Mouse (Mus musculus): ENCODE measurements at regions not wholly inside any gene's neighbourhood (a gene's known extent, or its start where the extent isn't known, plus 50 kb on each side); places are given as distances from the start of the nearest gene placed in this dataset.

DNA sequence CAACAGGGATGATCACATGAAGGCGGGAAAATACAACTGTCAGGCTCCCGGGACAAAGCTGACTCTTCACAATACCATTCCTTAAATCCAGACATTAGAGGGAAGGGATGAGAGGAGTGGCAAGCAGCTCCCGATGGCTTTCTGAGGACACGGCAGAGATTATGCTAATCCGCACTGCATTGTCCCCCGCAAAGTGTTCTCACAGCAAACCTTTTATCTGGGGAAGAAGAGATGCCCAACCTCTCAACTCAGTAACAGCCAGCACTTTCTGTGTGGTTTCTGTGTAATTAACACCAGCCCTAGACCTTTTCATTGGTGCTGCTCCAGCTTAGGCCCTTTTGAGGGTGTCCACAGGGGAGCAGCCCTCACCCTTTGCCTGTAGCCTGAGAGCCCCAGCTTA lies 137.9 kb downstream of the Barhl2 start:
- DNase-seq (ENCODE audit: low spot score in 2 of 2) = no peak

GRCm38 (mm10) chr5:106318246-106318645 lies 139.7 kb downstream of the Barhl2 start:
- DNase-seq (ENCODE audit: low spot score in 2 of 2) = no peak

- DNase-seq (ENCODE audit: low spot score in 2 of 2) = no peak
Measured at GRCm38 (mm10) chr5:106313874-106314273, 144.1 kb downstream of the Barhl2 start.

DNA sequence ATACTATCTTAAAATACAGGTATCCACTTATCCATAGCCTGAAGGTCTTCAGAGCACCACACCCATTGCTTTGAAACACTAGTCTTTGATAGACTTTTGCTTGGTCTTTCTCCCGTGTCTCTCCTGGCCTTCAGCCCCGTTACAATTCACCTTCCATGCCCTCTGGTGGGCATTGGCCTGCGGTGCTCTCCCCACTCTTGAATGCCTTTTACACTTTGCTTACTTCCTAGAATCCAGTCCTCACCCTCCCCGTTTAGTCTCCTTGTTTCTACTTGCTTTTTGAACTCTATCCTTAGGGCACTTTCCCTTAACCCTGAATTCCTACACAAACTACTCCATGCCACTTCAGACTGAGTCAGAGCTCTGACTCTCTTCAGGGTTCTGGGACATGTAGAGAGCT lies 156.6 kb downstream of the Barhl2 start:
- no peak for DNase-seq (ENCODE audit: low spot score in 2 of 2)

DNA sequence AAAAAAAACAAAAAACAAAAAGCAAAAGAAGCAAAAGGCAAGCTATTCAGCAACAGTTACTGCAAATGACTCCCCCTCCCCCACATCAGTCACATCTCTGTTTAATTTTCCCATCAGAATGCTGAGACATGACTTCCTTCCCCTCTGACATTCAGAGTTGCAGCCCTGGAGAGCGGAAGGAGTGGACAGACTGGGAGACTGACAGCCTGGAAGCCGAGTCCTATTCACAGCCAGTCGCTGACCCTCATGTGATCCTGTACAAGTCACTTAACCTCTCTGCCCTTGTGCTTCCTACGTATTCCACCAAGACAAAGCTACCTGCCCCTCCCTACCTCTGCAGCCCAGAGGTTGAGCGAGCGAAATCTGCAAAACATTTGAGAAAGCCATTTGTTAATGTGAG lies 161.2 kb downstream of the Barhl2 start:
- DNase-seq (ENCODE audit: low spot score in 2 of 2) = no peak

DNA sequence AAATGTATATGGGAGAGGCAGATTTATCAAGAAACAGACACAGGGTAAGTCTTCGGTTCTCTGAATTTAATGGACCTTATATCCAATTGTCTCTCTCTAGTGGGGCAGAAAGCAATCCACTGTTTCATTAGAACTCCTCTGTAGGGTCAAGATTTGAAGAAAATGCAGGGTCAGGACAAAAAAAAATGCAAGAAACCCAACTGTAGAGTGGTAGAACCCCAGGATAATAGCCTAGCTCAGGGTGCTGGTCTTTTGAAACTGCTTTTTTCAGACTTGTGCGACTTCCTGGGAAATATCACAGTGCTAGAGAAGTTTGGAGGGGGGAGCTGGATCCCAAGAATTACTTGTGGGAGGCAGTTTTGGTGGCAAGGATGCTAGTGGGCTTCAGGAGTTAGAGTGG lies 162.0 kb downstream of the Barhl2 start:
- no peak for DNase-seq (ENCODE audit: low spot score in 2 of 2)

DNA sequence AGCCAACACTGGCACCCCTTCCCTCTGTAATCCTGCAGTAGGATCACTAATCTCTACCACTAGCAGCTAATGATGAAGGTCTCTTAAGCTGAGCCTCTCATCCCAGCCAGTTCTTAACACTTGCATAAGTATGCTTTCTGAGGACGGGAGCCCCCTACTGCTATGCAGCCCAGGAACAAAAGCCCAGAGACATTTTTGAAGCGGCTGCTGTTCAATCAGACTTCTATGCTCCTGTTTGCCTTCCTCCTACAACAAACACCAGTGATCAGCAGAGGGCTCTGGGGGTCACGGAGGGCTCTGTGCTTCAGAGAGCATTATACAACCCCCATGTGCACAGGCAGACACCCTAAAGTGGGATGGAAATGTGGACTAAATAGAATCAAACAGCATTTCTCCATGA lies 162.4 kb downstream of the Barhl2 start:
- DNase-seq (ENCODE audit: low spot score in 2 of 2) = no peak

- DNase-seq (ENCODE audit: low spot score in 2 of 2) = no peak
Measured at GRCm38 (mm10) chr5:106292387-106293229, 165.4 kb downstream of the Barhl2 start.

GRCm38 (mm10) chr5:106285152-106285551 lies 172.8 kb downstream of the Barhl2 start:
- DNase-seq (ENCODE audit: low spot score in 2 of 2) = no peak

DNA sequence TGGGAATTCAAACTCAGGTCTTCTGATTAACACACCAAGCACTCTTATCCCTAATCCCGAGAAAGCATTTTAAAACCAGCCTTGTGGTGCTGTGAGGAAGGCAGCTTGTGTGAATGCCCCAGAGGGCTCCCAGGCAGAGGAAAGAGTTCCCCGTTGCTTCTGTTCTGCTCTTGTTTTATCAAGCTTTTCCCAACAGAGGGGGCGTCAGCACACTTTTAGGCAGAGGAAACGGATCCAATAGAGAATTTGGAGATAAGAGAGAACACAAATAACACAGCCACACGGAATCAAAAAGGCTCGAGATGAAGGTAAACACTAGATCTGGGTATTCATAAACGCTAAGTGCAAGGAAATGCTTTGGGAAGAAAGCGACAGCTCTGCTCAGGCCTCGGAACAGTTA lies 173.2 kb downstream of the Barhl2 start:
- no peak for DNase-seq (ENCODE audit: low spot score in 2 of 2)

DNA sequence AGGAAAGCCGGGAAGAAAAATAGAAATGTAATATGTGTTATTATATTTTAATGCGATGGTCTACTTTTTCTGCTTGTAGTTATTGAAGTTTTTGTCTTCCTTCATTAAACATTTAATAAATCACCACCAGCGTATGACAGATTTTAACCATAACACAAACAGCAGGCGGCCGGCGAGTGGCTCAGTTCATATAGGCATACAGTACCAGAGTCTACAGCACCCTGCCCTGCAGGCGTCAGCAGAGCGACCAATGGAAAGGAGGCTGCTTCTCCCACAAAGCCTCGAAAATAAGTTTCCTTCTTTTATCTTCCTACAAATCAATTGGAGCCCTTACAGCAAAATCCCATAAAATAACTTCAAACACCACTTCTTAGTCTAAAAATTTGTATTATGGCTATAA lies 175.3 kb downstream of the Barhl2 start:
- DNase-seq (ENCODE audit: low spot score in 2 of 2) = no peak

DNA sequence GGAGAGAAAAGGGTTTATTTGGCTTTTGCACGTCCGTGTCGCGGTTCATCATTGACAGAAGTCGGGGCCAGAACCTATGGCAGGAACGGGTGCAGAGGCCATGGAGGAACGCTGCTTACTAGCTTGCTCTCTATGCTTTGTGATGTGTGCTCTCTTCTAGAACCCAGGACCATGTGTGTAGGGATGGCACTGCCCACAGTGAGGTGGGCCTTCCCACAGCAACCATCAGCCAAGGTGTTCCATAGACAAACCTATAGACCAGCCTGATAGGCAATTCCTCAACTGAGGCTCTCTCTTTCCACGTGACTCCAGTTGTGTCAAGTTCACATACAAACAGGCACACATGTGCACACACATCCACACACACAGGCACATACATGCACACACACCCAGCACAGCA lies 180.2 kb downstream of the Barhl2 start:
- DNase-seq (ENCODE audit: low spot score in 2 of 2) = no peak

- DNase-seq (ENCODE audit: low spot score in 2 of 2) = no peak
Measured at GRCm38 (mm10) chr5:106277231-106277630, 180.7 kb downstream of the Barhl2 start.

DNA sequence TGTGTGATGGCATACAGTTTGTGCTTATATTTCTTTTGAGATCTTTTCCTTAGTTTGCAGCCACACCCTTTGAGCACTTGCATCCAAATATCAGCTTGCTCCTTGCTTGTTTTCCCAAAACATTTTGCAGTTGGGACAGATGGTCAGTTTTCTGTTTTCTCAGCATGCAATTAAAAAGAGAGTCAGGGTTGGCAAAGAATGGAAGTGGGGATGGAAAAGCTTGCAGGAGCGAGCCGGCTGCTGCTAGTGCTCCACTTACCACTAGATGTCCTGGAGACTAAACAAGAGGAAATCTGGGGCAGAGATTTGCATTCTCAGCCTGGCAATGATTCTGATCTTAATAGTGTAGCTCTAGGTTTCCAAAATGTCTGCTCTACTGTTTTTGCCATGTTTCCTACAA lies 181.8 kb downstream of the Barhl2 start:
- peak in 1 of 2 experiments; percentile 16 for DNase-seq (ENCODE audit: low spot score in 2 of 2)

DNA sequence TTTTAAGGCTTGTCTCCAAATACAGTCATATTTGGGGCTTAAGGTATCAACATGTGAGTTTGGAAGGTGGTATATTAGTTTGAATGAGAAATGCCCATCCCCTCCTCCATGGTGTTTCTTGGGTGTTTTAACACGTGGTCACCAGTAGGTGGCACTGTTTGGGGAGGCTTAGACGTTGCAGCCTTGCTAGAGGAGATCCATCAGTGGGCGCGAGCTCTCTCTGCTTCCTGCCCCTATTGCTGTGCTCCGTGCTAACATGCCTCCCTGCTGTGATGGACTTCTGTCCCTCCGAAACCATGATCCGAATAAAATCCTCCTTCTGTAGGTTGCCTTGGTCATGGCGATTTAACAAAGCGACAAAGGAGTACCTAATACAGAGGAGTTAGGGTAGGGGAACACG lies 183.3 kb downstream of the Barhl2 start:
- no peak for DNase-seq (ENCODE audit: low spot score in 2 of 2)

- no peak for DNase-seq (ENCODE audit: low spot score in 2 of 2)
Measured at GRCm38 (mm10) chr5:106264536-106264935, 193.4 kb downstream of the Barhl2 start.

DNA sequence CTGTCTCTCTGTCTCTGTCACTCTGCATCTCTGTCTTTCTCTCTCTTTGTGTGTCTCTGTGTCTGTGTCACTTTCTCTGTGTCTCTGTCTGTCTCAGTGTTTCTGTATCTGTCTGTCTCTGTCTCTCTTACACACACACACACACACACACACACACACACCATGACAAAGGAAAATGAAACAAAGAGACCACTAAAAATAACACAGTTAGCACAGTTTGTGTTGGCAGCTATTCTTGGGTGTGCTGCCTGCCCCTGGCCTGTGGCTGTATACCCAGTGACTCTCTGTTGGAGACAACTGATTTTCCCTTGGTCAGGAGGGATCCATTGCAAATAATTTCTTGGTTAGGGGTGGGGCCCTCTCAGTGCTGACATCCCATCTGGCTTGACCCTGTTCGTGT lies 200.8 kb downstream of the Barhl2 start:
- DNase-seq (ENCODE audit: low spot score in 2 of 2) = no peak

GRCm38 (mm10) chr5:106229154-106229553 lies 228.8 kb downstream of the Barhl2 start:
- DNase-seq (ENCODE audit: low spot score in 2 of 2) = no peak

DNA sequence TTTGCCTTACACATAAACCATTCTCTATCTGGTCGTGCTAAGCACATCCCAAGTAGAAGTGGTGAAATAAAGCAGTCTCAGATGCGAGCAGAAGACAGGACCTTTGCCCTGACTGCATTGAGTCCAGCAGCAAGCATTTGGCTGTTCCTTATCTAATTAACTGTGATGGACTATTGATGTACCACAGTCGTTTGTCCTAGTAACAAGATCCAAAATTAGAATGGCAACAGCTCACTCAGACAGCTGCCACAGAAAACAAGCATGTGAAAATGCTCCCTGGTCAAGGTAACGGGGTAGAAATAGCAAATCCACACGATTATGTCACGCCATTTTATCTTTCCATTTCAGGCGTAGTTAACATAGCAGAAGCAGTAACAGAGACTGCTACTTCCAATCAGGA lies 233.8 kb downstream of the Barhl2 start:
- DNase-seq (ENCODE audit: low spot score in 2 of 2) = no peak

GRCm38 (mm10) chr5:106209543-106209942 lies 248.4 kb downstream of the Barhl2 start:
- no peak for DNase-seq (ENCODE audit: low spot score in 2 of 2)

DNA sequence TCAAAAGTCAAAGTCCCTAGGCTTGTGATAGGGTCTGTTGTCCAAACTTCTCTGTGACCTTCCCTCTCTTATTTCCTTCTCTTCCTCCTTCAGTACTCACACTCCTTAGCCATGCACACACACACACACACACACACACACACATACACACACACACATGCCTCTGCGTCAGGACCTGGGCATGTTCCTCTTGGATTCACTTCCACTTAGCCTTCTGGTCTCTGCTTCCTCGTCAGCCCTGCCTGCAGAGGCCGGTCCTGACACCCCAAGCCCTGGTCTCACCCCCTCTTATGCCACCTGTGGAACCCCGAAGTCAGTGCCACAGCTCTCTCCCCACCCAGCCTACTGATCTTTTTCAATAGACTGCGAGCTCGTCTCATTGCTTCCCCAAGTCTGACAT lies 250.3 kb downstream of the Barhl2 start:
- no peak for DNase-seq (ENCODE audit: low spot score in 2 of 2)

- no peak for DNase-seq (ENCODE audit: low spot score in 2 of 2)
Measured at GRCm38 (mm10) chr5:106205724-106206123, 252.2 kb downstream of the Barhl2 start.

- DNase-seq (ENCODE audit: low spot score in 2 of 2) = peak; percentile 5 to 12
Measured at GRCm38 (mm10) chr5:106200631-106201030, 257.3 kb downstream of the Barhl2 start.

- DNase-seq (ENCODE audit: low spot score in 2 of 2) = no peak
Measured at GRCm38 (mm10) chr5:106199061-106199460, 258.9 kb downstream of the Barhl2 start.
